Mouse (Mus musculus): ENCODE results near the gene Rrn3.

Rrn3 gene

DNA sequence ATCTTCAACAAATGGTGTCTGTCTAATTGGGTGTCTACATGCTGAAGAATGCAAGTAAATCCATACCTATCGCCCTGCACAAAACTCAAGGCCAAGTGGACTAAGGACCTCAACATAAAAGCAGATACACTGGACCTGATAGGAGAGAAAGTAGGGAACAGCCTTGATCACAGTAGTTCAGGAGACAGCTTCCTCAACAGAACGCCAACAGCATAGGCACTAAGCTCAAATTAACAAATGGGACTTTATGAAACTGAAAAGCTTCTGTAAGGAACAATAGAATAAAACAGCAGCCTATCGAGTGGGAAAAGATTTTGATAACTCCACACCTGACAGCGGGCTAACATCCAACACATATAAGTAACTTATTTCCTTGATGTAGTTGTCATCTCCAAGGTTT, 70.9 kb downstream of the Rrn3 start:
- no peak for DNase-seq (ENCODE audit: low read depth)

DNA sequence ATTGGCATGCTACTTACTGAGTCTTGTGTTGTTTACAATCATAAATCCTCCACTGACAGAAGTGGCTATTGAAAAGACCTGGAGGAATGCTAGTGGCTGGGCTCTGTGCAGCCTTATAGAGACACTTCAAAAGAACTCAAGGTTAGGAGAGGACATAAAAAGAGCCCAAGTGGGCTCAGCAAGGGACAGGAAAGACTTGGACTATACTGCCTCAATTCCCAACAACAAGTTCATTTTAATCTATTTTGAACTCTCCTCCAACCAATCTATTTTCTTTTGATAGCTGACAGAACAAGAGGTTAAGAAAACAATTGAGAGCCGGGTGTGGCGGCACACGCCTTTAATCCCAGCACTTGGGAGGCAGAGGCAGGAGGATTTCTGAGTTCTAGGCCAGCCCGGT, 73.4 kb downstream of the Rrn3 start:
- no peak for DNase-seq (ENCODE audit: low read depth)

Measured in c-Kit-positive CD71-positive TER-119-negative erythroid progenitor cells, embryonic 14.5 days (primary cell).